Mouse (Mus musculus): ENCODE results near the gene Cyp2c70.
"Not testable (repeated sequence)": the region's sequence is repeated elsewhere in the genome, so short reads cannot be mapped to it uniquely, and the experiment has no call there.

Gene Cyp2c70

GRCm38 (mm10) chr19:40187160-40187559 is at the start of gene Cyp2c70:
TSS of gene Cyp2c70 (minus strand) at chr19:40187333.
- no peak for DNase-seq

- DNase-seq: no peak
These were observed 45.4 kb upstream of the Cyp2c70 start for GRCm38 (mm10) chr19:40232560-40232959.

- no peak for DNase-seq
These were observed 44.9 kb upstream of the Cyp2c70 start for GRCm38 (mm10) chr19:40231825-40232541.

GRCm38 (mm10) chr19:40231074-40231738 is 44.1 kb upstream of the Cyp2c70 start:
- DNase-seq: peak; percentile 12 to 35

GRCm38 (mm10) chr19:40226516-40227151 is 39.5 kb upstream of the Cyp2c70 start:
- DNase-seq: no peak

GRCm38 (mm10) chr19:40225761-40226110 is 38.6 kb upstream of the Cyp2c70 start:
- no peak for DNase-seq

- DNase-seq: peak; percentile 88 to 91
These were observed 38.1 kb upstream of the Cyp2c70 start for GRCm38 (mm10) chr19:40225102-40225760.

- not testable (repeated sequence) for DNase-seq
These were observed 35.2 kb upstream of the Cyp2c70 start for GRCm38 (mm10) chr19:40222307-40222706.

GRCm38 (mm10) chr19:40220878-40221277 is 33.7 kb upstream of the Cyp2c70 start:
- no peak for DNase-seq

- DNase-seq: not testable (repeated sequence)
These were observed 15.8 kb upstream of the Cyp2c70 start for GRCm38 (mm10) chr19:40202947-40203346.

GRCm38 (mm10) chr19:40190596-40190995 is 3.5 kb upstream of the Cyp2c70 start:
- DNase-seq: no peak

GRCm38 (mm10) chr19:40183600-40183999 is 3.5 kb downstream of the Cyp2c70 start:
- no peak for DNase-seq

GRCm38 (mm10) chr19:40178311-40178710 is 8.8 kb downstream of the Cyp2c70 start:
- no peak for DNase-seq

- peak; percentile 2 for DNase-seq
These were observed 18.7 kb downstream of the Cyp2c70 start for GRCm38 (mm10) chr19:40168391-40168790.

- not testable (repeated sequence) for DNase-seq
These were observed 60.1 kb downstream of the Cyp2c70 start for GRCm38 (mm10) chr19:40126996-40127395.

- not testable (repeated sequence) for DNase-seq
These were observed 62.0 kb downstream of the Cyp2c70 start for GRCm38 (mm10) chr19:40125165-40125564.

GRCm38 (mm10) chr19:40119624-40120023 is 67.5 kb downstream of the Cyp2c70 start:
- not testable (repeated sequence) for DNase-seq

Measured in kidney, postnatal 4 days (tissue).